In genomic region chr3:126681996-126682395, GRCm38 (mm10) we compare ENCODE assay signal across 24 mouse cellular contexts.
A peak's percentile ranks its signal among the peaks of the same experiment; 100 is the strongest.
DNase-seq lines count a peak whose midpoint lies in the region; ATAC-seq lines count a peak whose summit lies in the region.
"Had no signal": no experiment of that assay in that cellular context is flagged by ENCODE, and none has a peak within 500 bp of the region (broad histone marks: within the 10 kb centered on the region; RNA-seq: fewer than 3 reads in every experiment).

No protein-coding gene starts in this region.

- peaks cover 41% of the 10 kb centered on the region for H3K4me1 ChIP-seq in heart, embryonic 13.5 days
- peaks cover 37% of the 10 kb centered on the region for H3K4me1 ChIP-seq in heart, embryonic 12.5 days (replicated peaks)
- H3K4me1 ChIP-seq in heart, embryonic 16.5 days (ENCODE audit: control insufficient read depth, insufficient read depth, low read length): peaks cover 24% of the 10 kb centered on the region
- H3K4me1 ChIP-seq in forebrain, embryonic 15.5 days: no peaks in the 10 kb centered on the region
- H3K4me1 ChIP-seq: embryonic facial prominence, embryonic 12.5 days; embryonic facial prominence, embryonic 15.5 days; hindbrain, embryonic 12.5 days; hindbrain, embryonic 15.5 days; intestine, embryonic 15.5 days had no signal

- no peak for ATAC-seq in heart, embryonic 13.5 days (ENCODE audit: extremely low read depth, insufficient number of reproducible peaks, low FRiP score, low TSS enrichment)
- ATAC-seq in heart, embryonic 12.5 days (ENCODE audit: insufficient number of reproducible peaks, low FRiP score): no peak
- no peak for ATAC-seq in heart, embryonic 16.5 days (replicated peaks; ENCODE audit: extremely low read depth, insufficient read depth, low FRiP score)
- ATAC-seq in megakaryocyte progenitor cell, adult 5-6 weeks (replicated peaks; ENCODE audit: poor library complexity): peak; percentile 34; the same call in 1 of the 2 replicates
- no peak for ATAC-seq in forebrain, embryonic 15.5 days (replicated peaks)
- ATAC-seq: activated CD4-positive, CD25-positive, alpha-beta regulatory T cell, adult 4 months; forebrain, embryonic 14.5 days; intestine, embryonic 15.5 days had no signal

- no peaks in the 10 kb centered on the region for H3K27me3 ChIP-seq in heart, embryonic 13.5 days (replicated peaks)
- H3K27me3 ChIP-seq in heart, embryonic 12.5 days (replicated peaks): no peaks in the 10 kb centered on the region
- no peaks in the 10 kb centered on the region for H3K27me3 ChIP-seq in heart, embryonic 16.5 days (ENCODE audit: control insufficient read depth, insufficient read depth, low read length)
- no peaks in the 10 kb centered on the region for H3K27me3 ChIP-seq in forebrain, embryonic 15.5 days
- H3K27me3 ChIP-seq: embryonic facial prominence, embryonic 12.5 days; embryonic facial prominence, embryonic 15.5 days; hindbrain, embryonic 12.5 days; hindbrain, embryonic 15.5 days; intestine, embryonic 15.5 days had no signal

- no peak overlapping the region for H3K4me3 ChIP-seq in heart, embryonic 13.5 days
- H3K4me3 ChIP-seq in heart, embryonic 12.5 days: no peak overlapping the region
- no peak overlapping the region for H3K4me3 ChIP-seq in heart, embryonic 16.5 days (ENCODE audit: low read length)
- no peak overlapping the region for H3K4me3 ChIP-seq in forebrain, embryonic 15.5 days
- H3K4me3 ChIP-seq: embryonic facial prominence, embryonic 12.5 days; embryonic facial prominence, embryonic 15.5 days; heart, embryonic 10.5 days; hindbrain, embryonic 12.5 days; hindbrain, embryonic 15.5 days; intestine, embryonic 15.5 days had no signal

- no peaks in the 10 kb centered on the region for H3K9me3 ChIP-seq in heart, embryonic 13.5 days
- no peaks in the 10 kb centered on the region for H3K9me3 ChIP-seq in heart, embryonic 12.5 days (replicated peaks)
- H3K9me3 ChIP-seq in heart, embryonic 16.5 days (replicated peaks; ENCODE audit: control insufficient read depth, low read length): no peaks in the 10 kb centered on the region
- no peaks in the 10 kb centered on the region for H3K9me3 ChIP-seq in forebrain, embryonic 15.5 days
- H3K9me3 ChIP-seq: embryonic facial prominence, embryonic 12.5 days; embryonic facial prominence, embryonic 15.5 days; heart, embryonic 10.5 days; hindbrain, embryonic 12.5 days; hindbrain, embryonic 15.5 days; intestine, embryonic 15.5 days had no signal

- no peak overlapping the region for H3K9ac ChIP-seq in heart, embryonic 13.5 days
- no peak overlapping the region for H3K9ac ChIP-seq in heart, embryonic 12.5 days
- no peak overlapping the region for H3K9ac ChIP-seq in heart, embryonic 16.5 days (ENCODE audit: low read length)
- no peak overlapping the region for H3K9ac ChIP-seq in forebrain, embryonic 15.5 days (replicated peaks)
- H3K9ac ChIP-seq: embryonic facial prominence, embryonic 12.5 days; embryonic facial prominence, embryonic 15.5 days; hindbrain, embryonic 12.5 days; hindbrain, embryonic 15.5 days; intestine, embryonic 15.5 days had no signal

- H3K27ac ChIP-seq in heart, embryonic 13.5 days (replicated peaks): peak overlapping the region; percentile 34; the same call in 1 of the 2 replicates
- H3K27ac ChIP-seq in heart, embryonic 12.5 days (ENCODE audit: poor library complexity, severe bottlenecking): no peak overlapping the region
- H3K27ac ChIP-seq in heart, embryonic 16.5 days (ENCODE audit: low read length): peak overlapping the region; percentile 75
- no peak overlapping the region for H3K27ac ChIP-seq in forebrain, embryonic 15.5 days (replicated peaks)
- H3K27ac ChIP-seq: embryonic facial prominence, embryonic 12.5 days; embryonic facial prominence, embryonic 15.5 days; heart, embryonic 10.5 days; hindbrain, embryonic 12.5 days; hindbrain, embryonic 15.5 days; intestine, embryonic 15.5 days had no signal

- H3K4me2 ChIP-seq in heart, embryonic 13.5 days: no peak overlapping the region
- H3K4me2 ChIP-seq in heart, embryonic 12.5 days: no peak overlapping the region
- H3K4me2 ChIP-seq in heart, embryonic 16.5 days (ENCODE audit: low read depth, low read length): peak overlapping the region; percentile 26; the same call in 1 of the 2 replicates
- H3K4me2 ChIP-seq in forebrain, embryonic 15.5 days (replicated peaks): no peak overlapping the region
- H3K4me2 ChIP-seq: embryonic facial prominence, embryonic 12.5 days; embryonic facial prominence, embryonic 15.5 days; hindbrain, embryonic 12.5 days; hindbrain, embryonic 15.5 days; intestine, embryonic 15.5 days had no signal

- DNase-seq in heart, postnatal 4 days: no peak
- DNase-seq: adrenal gland, adult 8-10 months; adrenal gland, postnatal 36 days; cerebellum, adult 18-20 months; cerebellum, adult 9-10 months; cerebellum, postnatal 14 days; gastrocnemius, postnatal 10 days; gastrocnemius, postnatal 36 days; heart, postnatal 14 days; kidney, adult 11 months; kidney, adult 8-10 months had no signal

- no peaks in the 10 kb centered on the region for H3K36me3 ChIP-seq in heart, embryonic 13.5 days
- no peaks in the 10 kb centered on the region for H3K36me3 ChIP-seq in heart, embryonic 12.5 days
- no peaks in the 10 kb centered on the region for H3K36me3 ChIP-seq in heart, embryonic 16.5 days (ENCODE audit: control insufficient read depth, insufficient read depth)
- no peaks in the 10 kb centered on the region for H3K36me3 ChIP-seq in forebrain, embryonic 15.5 days
- H3K36me3 ChIP-seq: embryonic facial prominence, embryonic 12.5 days; embryonic facial prominence, embryonic 15.5 days; heart, embryonic 10.5 days; hindbrain, embryonic 12.5 days; hindbrain, embryonic 15.5 days; intestine, embryonic 15.5 days had no signal

- WGBS in heart, embryonic 13.5 days: 33% methylated on average over 4 of the region's 4 CpGs
- WGBS in heart, embryonic 12.5 days: 32% methylated on average over 4 of the region's 4 CpGs
- 39% methylated on average over 4 of the region's 4 CpGs for WGBS in heart, embryonic 16.5 days
- 91% methylated on average over 4 of the region's 4 CpGs for WGBS in forebrain, embryonic 15.5 days

Comparison
In these comparisons a context has a peak if more than half of its experiments do, and no peak if none do; other contexts are left out.
1. H3K27ac ChIP-seq: peak in heart, embryonic 13.5 days (single experiment) and heart, embryonic 16.5 days (single experiment); none in heart, embryonic 12.5 days (single experiment) and forebrain, embryonic 15.5 days (single experiment).